Mouse (Mus musculus): ENCODE results near the gene 1700020L24Rik.

Gene 1700020L24Rik

DNA sequence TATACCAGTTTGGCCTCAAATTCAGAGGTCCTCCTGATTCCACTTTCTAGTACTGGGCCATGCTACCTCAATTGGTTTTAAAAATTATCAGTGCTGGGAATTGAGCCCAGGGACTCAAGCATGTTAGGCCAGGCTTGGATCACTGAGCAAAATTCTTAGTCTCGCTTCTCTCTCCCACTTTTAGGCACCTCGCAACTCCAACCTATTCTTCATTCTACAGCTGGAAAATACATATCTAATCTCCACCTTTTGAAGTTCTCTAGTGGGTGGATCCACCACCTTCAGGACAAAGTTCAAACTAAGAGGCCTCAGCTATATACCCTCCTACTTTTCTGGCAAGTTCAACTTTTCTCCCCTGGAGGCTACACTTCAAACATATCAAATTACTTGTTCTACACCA is 34.3 kb downstream of the 1700020L24Rik start:
- DNase-seq (ENCODE audit: low spot score in 2 of 2) = no peak

DNA sequence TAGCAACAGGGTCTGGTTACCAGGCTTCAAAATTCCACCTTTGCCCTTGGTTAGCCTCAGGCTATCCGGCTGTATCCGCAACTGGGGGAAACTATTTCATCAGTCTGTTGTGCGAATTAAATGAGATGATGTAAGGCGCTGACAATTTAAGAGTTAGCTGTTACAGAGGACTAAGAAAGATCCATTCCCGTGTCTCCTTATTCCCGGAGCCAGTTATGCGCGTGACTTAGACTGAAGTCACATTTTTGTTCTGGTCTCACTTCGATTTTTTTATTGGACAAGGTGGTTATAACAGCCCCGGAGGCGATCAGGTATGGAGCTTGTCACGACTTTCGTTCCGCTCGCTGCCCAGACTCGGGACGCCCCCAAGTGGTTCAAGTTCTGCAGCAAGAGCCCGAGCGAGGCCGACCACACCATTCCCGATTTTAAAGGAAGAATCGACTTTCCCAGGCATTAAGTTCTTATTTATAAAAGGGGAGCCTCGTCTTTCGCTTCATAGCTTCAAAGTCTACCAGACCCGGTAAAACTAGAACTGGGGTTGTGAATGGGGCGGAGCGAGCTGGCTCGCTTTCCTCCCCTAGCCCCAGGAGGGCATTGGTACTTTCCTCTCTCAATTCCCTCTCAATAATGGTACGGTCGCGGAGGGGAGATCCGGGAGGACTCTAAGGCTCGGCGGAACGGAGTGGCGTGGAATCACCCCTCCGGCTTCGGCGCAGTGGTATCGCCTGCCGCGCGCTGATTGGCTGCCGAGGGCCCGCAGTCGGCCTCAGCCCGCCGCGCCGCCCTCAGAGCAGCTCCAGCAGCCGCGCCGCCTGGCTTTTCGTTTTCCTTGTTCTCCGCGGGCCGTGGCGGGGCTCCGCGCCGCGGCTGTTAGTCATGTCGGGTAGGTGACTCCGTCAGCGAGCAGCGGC is 35.1 kb downstream of the 1700020L24Rik start, which contains the start of gene Taf15:
Gene Taf15, plus strand, starts transcription at position 763 of the 911 bp plus-strand sequence.
- DNase-seq (ENCODE audit: low spot score in 2 of 2) = peak; percentile 99

- no peak for DNase-seq (ENCODE audit: low spot score in 2 of 2)
Observed at GRCm38 (mm10) chr11:83473235-83474016, 35.9 kb downstream of the 1700020L24Rik start.

All from frontal cortex, postnatal 36 days (tissue).